Mouse (Mus musculus) pancreas, adult 10 weeks (tissue): Measurements from ENCODE around the gene Cmss1. TPM values are rescaled to one million over a fixed set of nuclear protein-coding genes. Genes with fewer than 3 reads are reported as not detected.

Source experiments
- polyA plus RNA-seq: library from polyadenylated mRNA; stranded (reverse); fragments of 350-450 nt; fragmentation: Illumina TruSeq; extraction: RNeasy Lipid Tissue Mini Kit (QIAGEN cat#74804); gene quantifications from one replicate; pipeline ENCODE4 v1.2.3, GENCODE M21; 2015; ENCODE audit warnings: low read depth, low replicate concordance; ENCODE audit not compliant: insufficient read depth

Cmss1 gene
- 2.6 TPM for polyA plus RNA-seq

GRCm38 (mm10) chr16:57606444-57607227 lies at the start of gene Cmss1:
Gene Cmss1, minus strand, starts transcription at chr16:57606864.

DNA sequence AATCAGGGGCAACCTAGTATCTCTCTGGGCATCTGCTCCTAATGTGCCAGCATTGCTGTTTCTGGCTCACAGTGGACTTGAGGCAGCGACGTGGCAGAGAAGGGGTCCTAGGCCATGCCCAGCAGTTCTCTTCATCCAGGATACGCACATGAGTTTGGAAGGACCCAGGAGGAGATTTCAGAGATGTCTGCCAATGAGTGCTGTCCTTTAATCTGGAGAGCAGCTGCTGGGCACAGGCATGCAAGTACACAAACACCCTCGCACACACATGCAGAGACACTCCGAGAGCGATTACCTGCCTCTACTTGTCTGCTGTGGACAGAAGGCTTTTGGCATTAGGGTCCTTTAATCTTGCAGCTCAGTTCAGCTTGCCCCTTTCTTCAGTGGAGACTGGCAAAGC lies 253.9 kb downstream of the Cmss1 start, which contains the start of gene Filip1l:
TSS of gene Filip1l (plus strand) at position 343 of the 400 bp plus-strand sequence.

GRCm38 (mm10) chr16:57292765-57293164 lies 313.9 kb downstream of the Cmss1 start, which contains the start of gene Tmem30c:
Gene Tmem30c, minus strand, starts transcription at chr16:57292865.

Other genes starting within 250 kb of the Cmss1 start
- gene Col8a1, start 147.9 kb upstream of the Cmss1 start, polyA plus RNA-seq = 0.90 TPM